Mouse (Mus musculus) thymus, postnatal 0 days (tissue): Measurements from ENCODE around the gene Irak1. TPM values are rescaled to one million over a fixed set of nuclear protein-coding genes. Genes with fewer than 3 reads are reported as not detected.
A peak's percentile ranks its signal among the peaks of the same experiment; 100 is the strongest.

ENCODE experiments used
- DNase-seq: peaks from one replicate; pipeline ENCODE4 v3.0.0-alpha.2; 2015; ENCODE audit warnings: low spot score
- polyA plus RNA-seq: library from polyadenylated mRNA; unstranded; fragments of >200 nt; fragmentation: Nextera tagmentation; extraction: Ambion mirVana; gene quantifications from 2 replicates; pipeline ENCODE4 v1.2.1, GENCODE M21; 2015

The Irak1 gene
- polyA plus RNA-seq, result 33.4 and 36.2 TPM in 2 replicates

GRCm38 (mm10) chrX:74023188-74024049 lies at the start of gene Irak1:
TSS of gene Irak1 (minus strand) at chrX:74023918.
- DNase-seq, result peak; percentile 73

GRCm38 (mm10) chrX:74070794-74071193 lies 47.1 kb upstream of the Irak1 start:
- no peak for DNase-seq

GRCm38 (mm10) chrX:74067891-74068290 lies 44.2 kb upstream of the Irak1 start:
- no peak for DNase-seq

GRCm38 (mm10) chrX:74045107-74045506 lies 21.4 kb upstream of the Irak1 start:
- DNase-seq, result no peak

- no peak for DNase-seq
Measured at GRCm38 (mm10) chrX:74037702-74038375, 14.1 kb upstream of the Irak1 start.

- no peak for DNase-seq
Measured at GRCm38 (mm10) chrX:74030000-74030399, 6.3 kb upstream of the Irak1 start.

GRCm38 (mm10) chrX:74022795-74023187 lies 927 bp downstream of the Irak1 start:
- DNase-seq, result no peak

GRCm38 (mm10) chrX:74014597-74014996 lies 9.1 kb downstream of the Irak1 start:
- DNase-seq, result no peak

GRCm38 (mm10) chrX:74008063-74008462 lies 15.7 kb downstream of the Irak1 start:
- DNase-seq, result no peak

GRCm38 (mm10) chrX:74006401-74006800 lies 17.3 kb downstream of the Irak1 start:
- DNase-seq, result no peak

- no peak for DNase-seq
Measured at GRCm38 (mm10) chrX:74003644-74004043, 20.1 kb downstream of the Irak1 start.

GRCm38 (mm10) chrX:74001024-74001423 lies 22.7 kb downstream of the Irak1 start:
- DNase-seq, result no peak

GRCm38 (mm10) chrX:73998911-73999869 lies 24.5 kb downstream of the Irak1 start:
- DNase-seq, result peak; percentile 33

- no peak for DNase-seq
Measured at GRCm38 (mm10) chrX:73977783-73978182, 45.9 kb downstream of the Irak1 start.

GRCm38 (mm10) chrX:73976283-73976682 lies 47.4 kb downstream of the Irak1 start:
- no peak for DNase-seq

GRCm38 (mm10) chrX:73972774-73973173 lies 50.9 kb downstream of the Irak1 start:
- no peak for DNase-seq

GRCm38 (mm10) chrX:73970781-73971180 lies 52.9 kb downstream of the Irak1 start:
- no peak for DNase-seq

- DNase-seq, result no peak
Measured at GRCm38 (mm10) chrX:73969729-73970128, 54.0 kb downstream of the Irak1 start.

GRCm38 (mm10) chrX:73969167-73969566 lies 54.6 kb downstream of the Irak1 start:
- no peak for DNase-seq

GRCm38 (mm10) chrX:73967177-73968075 lies 56.3 kb downstream of the Irak1 start:
- DNase-seq, result peak; percentile 90
